Mouse (Mus musculus): ENCODE data around the gene Chkb. TPM values are rescaled to one million over a fixed set of nuclear protein-coding genes. Genes with fewer than 3 reads are reported as not detected.

Chkb gene
- polyA plus RNA-seq, 1 experiment from 2014 or later, result 26.2 TPM

- Histone ChIP-seq H3K4me1 (replicated peaks) (peaks cover 15% of the 10 kb centered on the region), H3K4me2 (no peak overlapping the region), H3K4me3 (replicated peaks) (no peak overlapping the region), H3K9me3 (replicated peaks) (no peaks in the 10 kb centered on the region), H3K9ac (no peak overlapping the region), H3K36me3 (replicated peaks) (no peaks in the 10 kb centered on the region), H3K27ac (replicated peaks) (no peak overlapping the region), H3K27me3 (no peaks in the 10 kb centered on the region)
- WGBS (ENCODE audit: insufficient replicate concordance), result 69% methylated on average over 4 of the region's 4 CpGs
- ATAC-seq (ENCODE audit: insufficient read depth), result no peak
These were observed 41.8 kb upstream of the Chkb start for GRCm38 (mm10) chr15:89471476-89471875.

GRCm38 (mm10) chr15:89468577-89468976 is 38.9 kb upstream of the Chkb start:
- no peaks in the 10 kb centered on the region for H3K4me1 ChIP-seq (replicated peaks)
- WGBS (ENCODE audit: insufficient replicate concordance), result 20% methylated on average over 2 of the region's 2 CpGs
- H3K9me3 ChIP-seq (replicated peaks), result no peaks in the 10 kb centered on the region
- no peak overlapping the region for H3K27ac ChIP-seq (replicated peaks)
- H3K9ac ChIP-seq, result no peak overlapping the region
- H3K36me3 ChIP-seq (replicated peaks), result no peaks in the 10 kb centered on the region
- no peak overlapping the region for H3K4me3 ChIP-seq (replicated peaks)
- H3K4me2 ChIP-seq, result no peak overlapping the region
- H3K27me3 ChIP-seq, result no peaks in the 10 kb centered on the region
- ATAC-seq (ENCODE audit: insufficient read depth), result no peak

- H3K4me3 ChIP-seq (replicated peaks), result no peak overlapping the region
- WGBS (ENCODE audit: insufficient replicate concordance), result 24% methylated on average over 1 of the region's 1 CpGs
- H3K4me2 ChIP-seq, result no peak overlapping the region
- no peak overlapping the region for H3K9ac ChIP-seq
- no peak overlapping the region for H3K27ac ChIP-seq (replicated peaks)
- no peaks in the 10 kb centered on the region for H3K4me1 ChIP-seq (replicated peaks)
- peaks cover 14% of the 10 kb centered on the region for H3K27me3 ChIP-seq
- no peak for ATAC-seq (ENCODE audit: insufficient read depth)
- H3K36me3 ChIP-seq (replicated peaks), result no peaks in the 10 kb centered on the region
- H3K9me3 ChIP-seq (replicated peaks), result no peaks in the 10 kb centered on the region
These were observed 35.3 kb upstream of the Chkb start for GRCm38 (mm10) chr15:89465052-89465451.

DNA sequence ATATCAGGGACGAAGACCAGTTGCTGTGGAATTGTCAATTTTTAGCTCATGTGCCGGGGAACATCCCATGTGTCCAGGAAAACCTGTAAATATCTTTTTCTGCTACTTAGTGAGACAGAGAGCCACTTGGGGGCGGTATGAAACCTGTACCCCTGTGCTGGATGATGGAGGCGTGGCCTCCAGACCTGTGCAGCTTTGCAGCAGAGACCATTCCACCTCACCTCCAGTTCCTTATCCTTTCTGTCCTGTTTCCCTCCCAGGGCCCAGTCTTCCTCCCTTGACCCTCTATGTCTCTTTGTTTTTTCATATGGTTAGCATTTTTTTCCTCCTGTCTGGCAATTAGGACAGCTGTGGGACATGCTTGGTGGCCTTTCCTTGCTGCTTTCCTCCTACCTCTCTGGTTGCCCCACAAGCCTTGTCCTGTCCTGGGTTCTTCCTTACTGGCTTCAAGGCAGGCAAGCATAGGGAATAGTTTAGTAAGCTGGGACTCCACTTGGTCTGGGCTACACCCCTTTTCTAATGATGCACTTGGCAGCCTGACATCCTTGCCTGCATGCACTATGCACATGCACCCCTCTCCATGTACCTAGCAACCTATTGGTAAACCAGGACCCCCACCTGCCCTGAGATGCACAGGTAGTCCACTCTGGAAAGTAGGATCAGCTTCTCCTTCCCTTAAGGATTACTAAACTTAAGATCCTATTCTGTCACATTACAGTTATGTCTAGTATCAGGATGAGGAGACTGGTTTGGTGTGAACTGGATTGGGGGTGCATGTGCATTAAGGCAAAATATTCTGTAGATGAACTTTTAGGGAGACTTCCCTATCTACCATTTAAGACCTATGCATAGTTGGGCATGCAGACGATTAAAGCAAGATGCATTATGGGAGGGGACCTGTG is 33.9 kb upstream of the Chkb start:
- Histone ChIP-seq H3K27me3 (peaks cover 24% of the 10 kb centered on the region), H3K9ac (no peak overlapping the region), H3K4me3 (replicated peaks) (no peak overlapping the region), H3K27ac (replicated peaks) (no peak overlapping the region), H3K36me3 (replicated peaks) (no peaks in the 10 kb centered on the region), H3K4me1 (replicated peaks) (no peaks in the 10 kb centered on the region), H3K9me3 (replicated peaks) (no peaks in the 10 kb centered on the region), H3K4me2 (no peak overlapping the region)
- ATAC-seq (ENCODE audit: insufficient read depth), result no peak
- WGBS (ENCODE audit: insufficient replicate concordance), result 33% methylated on average over 5 of the region's 5 CpGs

DNA sequence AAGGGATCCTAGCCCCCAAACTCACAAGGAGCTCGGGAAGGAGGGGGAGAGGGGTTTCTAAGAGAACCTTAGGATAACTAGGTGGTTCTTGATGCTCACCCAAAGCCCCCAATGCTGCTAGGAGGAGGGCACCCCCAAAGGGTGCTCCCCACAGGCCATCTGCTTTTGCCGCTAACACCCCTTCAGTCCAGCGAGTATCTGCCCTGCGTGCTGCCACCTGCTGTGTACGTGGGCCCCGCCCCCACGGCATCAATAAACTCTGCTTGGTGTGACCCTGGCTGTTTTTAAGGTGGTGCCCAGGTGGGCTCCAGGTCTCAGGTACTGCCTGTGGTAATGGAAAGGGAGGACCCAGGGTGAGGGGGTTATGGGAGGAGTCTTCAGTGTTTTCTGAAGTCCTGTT is 32.5 kb upstream of the Chkb start:
- no peak overlapping the region for H3K27ac ChIP-seq (replicated peaks)
- H3K4me1 ChIP-seq (replicated peaks), result no peaks in the 10 kb centered on the region
- H3K9ac ChIP-seq, result no peak overlapping the region
- 62% methylated on average over 7 of the region's 7 CpGs for WGBS (ENCODE audit: insufficient replicate concordance)
- H3K27me3 ChIP-seq, result peaks cover 38% of the 10 kb centered on the region
- H3K9me3 ChIP-seq (replicated peaks), result no peaks in the 10 kb centered on the region
- no peak overlapping the region for H3K4me2 ChIP-seq
- no peaks in the 10 kb centered on the region for H3K36me3 ChIP-seq (replicated peaks)
- no peak overlapping the region for H3K4me3 ChIP-seq (replicated peaks)
- no peak for ATAC-seq (ENCODE audit: insufficient read depth)

GRCm38 (mm10) chr15:89461321-89461720 is 31.6 kb upstream of the Chkb start:
- no peak for ATAC-seq (ENCODE audit: insufficient read depth)

GRCm38 (mm10) chr15:89460298-89460697 is 30.6 kb upstream of the Chkb start:
- no peaks in the 10 kb centered on the region for H3K9me3 ChIP-seq (replicated peaks)
- WGBS (ENCODE audit: insufficient replicate concordance), result 62% methylated on average over 10 of the region's 10 CpGs
- H3K4me3 ChIP-seq (replicated peaks), result no peak overlapping the region
- H3K4me1 ChIP-seq (replicated peaks), result no peaks in the 10 kb centered on the region
- peaks cover 57% of the 10 kb centered on the region for H3K27me3 ChIP-seq
- H3K27ac ChIP-seq (replicated peaks), result no peak overlapping the region
- ATAC-seq (ENCODE audit: insufficient read depth), result no peak
- no peak overlapping the region for H3K9ac ChIP-seq
- no peaks in the 10 kb centered on the region for H3K36me3 ChIP-seq (replicated peaks)
- H3K4me2 ChIP-seq, result no peak overlapping the region

More at GRCm38 (mm10) chr15:89461321-89461720, 31.6 kb upstream of the Chkb start:
- 59% methylated on average over 15 of the region's 15 CpGs for WGBS (ENCODE audit: insufficient replicate concordance)
- Histone ChIP-seq H3K9me3 (replicated peaks) (no peaks in the 10 kb centered on the region), H3K9ac (no peak overlapping the region), H3K27ac (replicated peaks) (no peak overlapping the region), H3K36me3 (replicated peaks) (no peaks in the 10 kb centered on the region), H3K27me3 (peaks cover 46% of the 10 kb centered on the region), H3K4me2 (no peak overlapping the region), H3K4me1 (replicated peaks) (no peaks in the 10 kb centered on the region), H3K4me3 (replicated peaks) (no peak overlapping the region)

- H3K27me3 ChIP-seq, result peaks cover 61% of the 10 kb centered on the region
- H3K27ac ChIP-seq (replicated peaks), result no peak overlapping the region
- no peaks in the 10 kb centered on the region for H3K9me3 ChIP-seq (replicated peaks)
- H3K4me2 ChIP-seq, result no peak overlapping the region
- H3K36me3 ChIP-seq (replicated peaks), result no peaks in the 10 kb centered on the region
- WGBS (ENCODE audit: insufficient replicate concordance), result 63% methylated on average over 7 of the region's 7 CpGs
- ATAC-seq (ENCODE audit: insufficient read depth), result no peak
- no peaks in the 10 kb centered on the region for H3K4me1 ChIP-seq (replicated peaks)
- H3K4me3 ChIP-seq (replicated peaks), result no peak overlapping the region
- no peak overlapping the region for H3K9ac ChIP-seq
These were observed 30.1 kb upstream of the Chkb start for GRCm38 (mm10) chr15:89459821-89460220.

GRCm38 (mm10) chr15:89458942-89459341 is 29.2 kb upstream of the Chkb start:
- Histone ChIP-seq H3K4me3 (replicated peaks) (no peak overlapping the region), H3K9me3 (replicated peaks) (no peaks in the 10 kb centered on the region), H3K9ac (no peak overlapping the region), H3K4me1 (replicated peaks) (peaks cover 3% of the 10 kb centered on the region; the same call in 1 of the 2 replicates), H3K4me2 (no peak overlapping the region), H3K27ac (replicated peaks) (no peak overlapping the region), H3K36me3 (replicated peaks) (no peaks in the 10 kb centered on the region), H3K27me3 (peaks cover 70% of the 10 kb centered on the region)
- WGBS (ENCODE audit: insufficient replicate concordance), result 27% methylated on average over 15 of the region's 15 CpGs
- ATAC-seq (ENCODE audit: insufficient read depth), result no peak

- Histone ChIP-seq H3K27me3 (peaks cover 87% of the 10 kb centered on the region), H3K4me1 (replicated peaks) (peaks cover 9% of the 10 kb centered on the region; the same call in 1 of the 2 replicates), H3K9ac (no peak overlapping the region), H3K27ac (replicated peaks) (no peak overlapping the region), H3K4me3 (replicated peaks) (no peak overlapping the region), H3K36me3 (replicated peaks) (no peaks in the 10 kb centered on the region), H3K4me2 (no peak overlapping the region), H3K9me3 (replicated peaks) (no peaks in the 10 kb centered on the region)
- no peak for ATAC-seq (ENCODE audit: insufficient read depth)
- 62% methylated on average over 6 of the region's 6 CpGs for WGBS (ENCODE audit: insufficient replicate concordance)
These were observed 25.9 kb upstream of the Chkb start for GRCm38 (mm10) chr15:89455642-89456041.

DNA sequence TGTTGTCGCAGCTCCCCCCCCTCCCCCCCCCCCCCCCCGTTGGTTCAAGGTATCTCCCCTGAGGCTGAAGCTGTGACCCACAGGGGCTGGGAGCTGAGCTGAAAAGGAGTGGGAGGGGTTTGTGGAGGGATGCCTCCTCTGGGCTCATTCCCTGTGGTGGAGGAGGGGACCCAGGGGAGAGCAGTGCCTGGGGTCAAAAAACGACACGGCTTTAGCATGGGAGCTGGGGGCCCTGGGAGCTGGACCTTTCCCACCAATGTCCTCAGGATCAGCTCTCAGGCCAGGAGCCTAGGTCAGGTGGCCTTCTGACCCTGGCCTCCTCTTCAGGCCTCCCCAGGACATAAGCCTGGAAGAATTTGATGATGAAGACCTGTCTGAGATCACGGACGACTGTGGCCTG is 25.1 kb upstream of the Chkb start:
- Histone ChIP-seq H3K27me3 (peaks cover 90% of the 10 kb centered on the region), H3K9me3 (replicated peaks) (no peaks in the 10 kb centered on the region), H3K36me3 (replicated peaks) (no peaks in the 10 kb centered on the region), H3K4me3 (replicated peaks) (no peak overlapping the region), H3K27ac (replicated peaks) (no peak overlapping the region), H3K4me1 (replicated peaks) (peaks cover 9% of the 10 kb centered on the region; the same call in 1 of the 2 replicates), H3K4me2 (no peak overlapping the region), H3K9ac (no peak overlapping the region)
- ATAC-seq (ENCODE audit: insufficient read depth), result no peak
- 22% methylated on average over 6 of the region's 6 CpGs for WGBS (ENCODE audit: insufficient replicate concordance)
